Mouse (Mus musculus) natural killer cell, adult 2 months (primary cell): Measurements from ENCODE around the gene Sergef.
A peak's percentile ranks its signal among the peaks of the same experiment; 100 is the strongest.

Experiments used
- DNase-seq, 2 experiments: peaks; one replicate each; pipeline ENCODE4 v3.0.0; 2022; ENCODE audit warnings: low spot score in 2 of 2

Sergef gene

DNA sequence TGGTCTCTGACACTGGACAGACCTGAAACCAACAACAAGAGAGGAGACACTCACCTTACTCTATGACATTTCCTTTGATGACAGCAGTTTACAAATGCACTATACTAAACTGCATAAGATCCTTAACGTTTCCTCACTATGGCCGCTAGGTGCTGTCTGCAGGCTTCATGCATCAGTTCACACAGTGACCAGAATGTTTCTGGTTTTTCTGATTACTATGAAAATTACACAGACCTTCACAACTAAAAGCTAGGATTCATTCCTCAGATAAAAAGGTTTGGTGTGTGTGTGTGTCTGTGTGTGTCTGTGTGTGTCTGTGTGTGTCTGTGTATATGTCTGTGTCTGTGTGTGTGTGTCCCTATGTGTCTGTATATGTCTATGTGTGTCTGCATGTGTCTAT lies 63.7 kb downstream of the Sergef start:
- DNase-seq: no peak

DNA sequence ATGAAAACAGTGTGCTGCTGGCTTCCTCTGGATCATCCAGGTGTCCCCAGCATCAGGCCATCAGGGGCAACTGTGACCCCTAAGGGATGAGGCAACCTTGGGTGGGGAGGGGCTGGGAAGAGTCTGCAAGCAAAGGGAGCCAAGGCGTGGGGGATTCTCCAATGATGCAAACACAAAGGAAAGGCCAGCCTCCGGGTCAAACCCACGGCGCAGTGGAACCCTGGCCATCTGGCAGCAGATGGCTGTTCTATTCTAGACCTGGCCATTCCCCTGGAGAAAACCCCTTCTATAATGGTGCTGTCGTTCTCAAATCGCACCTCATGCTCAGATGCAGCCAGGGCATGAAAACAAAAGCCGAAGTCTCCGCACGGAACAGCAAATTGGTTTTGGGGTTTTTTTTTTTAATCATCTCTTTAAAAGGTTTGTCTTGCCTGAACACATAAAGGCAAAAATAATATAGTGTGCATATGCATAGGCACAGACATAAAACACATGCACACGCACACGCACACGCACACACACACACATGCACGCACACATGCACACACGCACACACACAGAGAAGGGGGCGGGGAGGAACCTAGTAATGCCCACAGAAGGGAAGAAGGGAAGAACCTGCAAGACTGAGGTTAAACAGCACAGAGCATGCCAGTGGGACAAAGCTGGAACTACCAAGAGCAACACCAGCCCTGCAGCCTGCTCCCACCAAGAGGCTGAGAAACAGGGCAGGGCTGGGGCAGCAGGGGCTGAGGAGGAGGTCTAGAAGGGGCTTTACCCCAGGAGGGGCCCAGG lies 66.6 kb downstream of the Sergef start:
- no peak for DNase-seq

DNA sequence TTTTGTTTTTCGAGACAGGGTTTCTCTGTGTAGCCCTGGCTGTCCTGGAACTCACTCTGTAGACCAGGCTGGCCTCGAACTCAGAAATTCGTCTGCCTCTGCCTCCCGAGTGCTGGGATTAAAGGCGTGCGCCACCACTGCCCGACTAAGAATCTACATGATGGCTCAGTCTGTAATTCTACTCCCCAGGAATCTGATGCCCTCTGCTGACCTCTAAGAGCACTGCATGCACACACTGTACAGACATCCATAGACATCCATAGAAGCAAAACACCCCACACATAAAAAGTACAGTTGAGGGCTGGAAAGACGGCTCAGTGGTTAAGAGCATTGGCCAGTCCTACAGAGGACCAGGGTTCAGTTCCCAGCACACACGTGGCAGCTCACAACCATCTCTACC lies 70.1 kb downstream of the Sergef start:
- peak; percentile 10 to 41 for DNase-seq

DNA sequence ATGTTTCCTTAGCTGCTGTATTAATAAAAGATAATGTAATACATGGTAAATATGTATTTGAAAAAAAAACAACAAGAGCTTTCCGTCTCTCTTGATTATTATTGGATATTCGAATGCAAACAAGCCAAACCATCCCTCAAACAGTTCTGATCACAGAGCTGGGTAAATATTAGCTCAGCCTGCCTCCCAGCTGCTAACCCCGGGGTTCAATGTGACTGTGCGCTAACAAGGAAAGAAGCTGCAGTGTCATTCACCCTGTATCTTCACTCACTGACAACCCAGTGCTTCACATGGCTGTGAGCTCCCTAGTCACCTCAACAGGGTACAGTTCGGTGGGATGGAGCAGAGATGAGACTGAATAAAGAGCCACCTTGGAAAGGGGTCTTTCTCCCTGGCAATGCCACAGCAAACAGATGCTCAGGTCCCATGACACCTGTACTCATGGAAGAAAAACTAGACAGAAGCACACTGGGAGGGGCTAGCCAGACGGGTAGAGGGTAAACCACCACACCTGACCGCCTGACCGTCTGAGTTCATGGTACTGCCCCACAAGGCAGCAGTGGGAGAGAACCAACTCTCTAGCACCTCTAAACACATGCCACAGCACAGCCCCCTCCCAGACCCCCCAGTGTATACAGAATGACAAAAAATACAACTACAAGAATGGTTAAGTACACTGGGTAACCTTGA lies 73.1 kb downstream of the Sergef start:
- DNase-seq: no peak

DNA sequence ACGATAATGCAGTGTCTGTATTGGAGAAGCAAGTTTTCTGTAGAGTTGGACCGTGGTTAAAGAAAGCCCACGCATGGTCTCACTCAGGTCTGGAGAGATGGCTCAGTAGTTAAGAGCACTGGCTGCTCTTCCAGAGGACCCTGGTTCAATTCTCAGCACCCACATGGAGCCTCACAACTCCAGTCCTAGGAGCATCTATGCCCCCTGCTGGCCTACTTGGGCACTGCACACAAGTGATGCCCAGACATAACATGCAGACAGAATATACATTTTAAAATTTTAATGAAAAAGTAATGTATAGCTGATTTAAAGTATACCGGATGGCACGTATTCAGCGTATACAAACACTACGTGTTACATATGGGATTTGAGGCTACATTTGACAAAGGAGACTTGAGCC lies 74.2 kb downstream of the Sergef start:
- no peak for DNase-seq

DNA sequence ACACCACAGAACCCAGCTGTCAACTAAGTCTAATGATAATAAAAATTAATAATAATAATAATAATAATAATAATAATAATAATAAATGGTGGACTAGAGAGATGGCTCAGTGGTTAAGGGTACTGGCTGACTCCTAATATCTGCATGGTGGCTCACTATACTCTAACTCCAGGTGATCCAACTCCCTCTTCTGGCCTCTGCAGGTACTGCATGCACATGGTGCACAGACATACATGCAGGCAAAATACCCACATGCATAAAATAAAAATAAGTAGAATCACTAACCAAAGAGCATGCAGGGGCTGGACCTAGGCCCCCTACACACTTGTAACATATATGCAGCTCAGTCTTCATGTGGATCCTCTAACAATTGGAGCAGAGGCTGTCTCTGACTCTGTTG lies 75.8 kb downstream of the Sergef start:
- DNase-seq: no peak

DNA sequence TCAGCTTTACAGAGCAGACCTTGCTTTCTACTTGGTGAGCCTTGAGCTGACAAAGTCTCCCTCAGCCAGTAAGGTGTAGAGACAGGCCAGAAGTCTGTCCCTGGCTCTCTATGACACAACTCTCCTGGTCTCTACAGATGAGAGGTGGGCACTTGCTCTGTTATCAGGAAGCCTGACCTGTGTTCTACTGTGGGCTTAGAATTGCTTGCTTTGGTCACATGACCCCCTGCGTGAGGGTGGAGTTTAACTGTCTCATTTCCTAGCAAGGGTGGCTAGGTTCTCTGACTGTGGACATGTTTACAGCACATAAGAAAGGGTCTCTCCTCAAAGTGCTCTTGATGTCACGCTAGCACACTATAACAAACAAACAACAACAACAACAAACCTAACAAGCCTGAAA lies 79.5 kb downstream of the Sergef start:
- DNase-seq: no peak

DNA sequence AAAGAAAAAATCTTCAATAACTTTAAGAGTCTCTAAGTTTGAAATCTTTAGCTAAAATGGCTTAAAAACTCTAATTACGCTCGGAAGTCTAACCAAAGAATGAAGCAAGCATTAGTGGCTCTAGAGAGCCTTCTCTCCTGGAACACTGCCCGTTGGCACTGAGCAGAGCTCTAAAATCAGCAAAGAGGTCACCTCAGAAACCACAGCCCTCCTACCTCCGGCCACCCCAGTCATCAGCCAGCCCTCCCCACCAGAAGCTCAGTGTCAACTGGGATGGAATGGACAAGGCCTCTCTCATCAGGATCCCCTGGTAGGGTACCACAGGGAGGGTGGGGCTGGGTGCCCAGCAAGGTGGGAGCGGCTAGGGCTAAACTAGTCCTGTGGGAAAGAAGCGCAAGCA lies 80.0 kb downstream of the Sergef start:
- DNase-seq: no peak

DNA sequence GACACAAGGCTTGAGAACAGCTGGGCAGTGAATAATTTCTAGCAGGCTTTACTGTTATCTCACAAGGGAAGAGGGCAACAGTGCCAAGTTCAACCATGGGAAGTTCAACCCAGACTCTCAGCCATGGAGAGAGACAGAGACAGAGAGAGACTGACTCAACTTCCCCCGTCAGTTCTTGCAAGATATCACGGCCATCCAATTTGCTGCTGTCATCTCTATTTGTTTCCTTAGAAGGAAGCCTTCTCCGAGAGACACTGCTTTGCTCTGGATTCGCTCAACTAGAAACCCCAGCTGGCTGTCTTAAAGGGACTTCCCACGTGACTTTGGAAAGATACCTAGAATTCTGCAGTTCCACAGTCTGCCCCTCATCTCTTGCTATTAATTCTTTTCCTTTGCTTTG lies 80.6 kb downstream of the Sergef start:
- no peak for DNase-seq

DNA sequence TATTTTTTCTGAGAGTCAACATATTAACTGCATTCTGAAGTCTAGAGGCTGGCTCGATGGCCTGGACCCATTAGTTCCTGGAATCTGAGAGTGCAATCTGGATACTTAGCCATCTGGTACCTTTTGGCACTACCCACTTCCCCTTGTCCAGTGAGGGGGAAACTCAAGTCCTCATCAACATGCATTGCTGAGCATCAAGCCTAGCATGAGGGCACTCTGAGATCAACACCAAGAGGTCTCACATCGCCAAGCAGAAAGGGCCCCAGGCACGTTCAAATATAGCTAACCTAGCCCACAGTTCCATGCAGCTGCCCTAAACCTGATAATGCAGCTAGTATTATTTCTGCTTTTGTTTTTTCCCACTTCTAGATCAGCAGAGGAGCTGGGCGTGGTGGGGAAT lies 81.6 kb downstream of the Sergef start:
- no peak for DNase-seq

DNA sequence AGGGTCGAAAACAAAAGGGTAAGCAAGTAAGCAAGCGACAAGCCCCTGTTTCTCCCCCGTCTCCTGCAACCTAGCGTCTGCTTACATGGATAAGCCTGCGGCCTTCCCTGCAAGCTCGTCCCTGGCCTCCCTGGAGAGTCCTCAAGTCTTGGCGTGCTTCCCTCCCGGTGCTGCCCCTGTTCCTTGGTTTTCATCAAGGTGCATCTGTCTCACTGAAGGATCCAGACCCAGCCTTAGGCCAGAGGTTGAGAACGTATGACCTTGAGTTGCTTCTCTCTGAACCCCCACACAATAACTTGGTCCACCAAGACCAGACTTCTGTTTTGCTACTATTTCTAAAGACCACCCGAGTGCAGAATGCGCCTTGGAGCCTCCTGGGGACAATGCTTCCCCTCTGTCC lies 82.2 kb downstream of the Sergef start:
- DNase-seq: no peak

DNA sequence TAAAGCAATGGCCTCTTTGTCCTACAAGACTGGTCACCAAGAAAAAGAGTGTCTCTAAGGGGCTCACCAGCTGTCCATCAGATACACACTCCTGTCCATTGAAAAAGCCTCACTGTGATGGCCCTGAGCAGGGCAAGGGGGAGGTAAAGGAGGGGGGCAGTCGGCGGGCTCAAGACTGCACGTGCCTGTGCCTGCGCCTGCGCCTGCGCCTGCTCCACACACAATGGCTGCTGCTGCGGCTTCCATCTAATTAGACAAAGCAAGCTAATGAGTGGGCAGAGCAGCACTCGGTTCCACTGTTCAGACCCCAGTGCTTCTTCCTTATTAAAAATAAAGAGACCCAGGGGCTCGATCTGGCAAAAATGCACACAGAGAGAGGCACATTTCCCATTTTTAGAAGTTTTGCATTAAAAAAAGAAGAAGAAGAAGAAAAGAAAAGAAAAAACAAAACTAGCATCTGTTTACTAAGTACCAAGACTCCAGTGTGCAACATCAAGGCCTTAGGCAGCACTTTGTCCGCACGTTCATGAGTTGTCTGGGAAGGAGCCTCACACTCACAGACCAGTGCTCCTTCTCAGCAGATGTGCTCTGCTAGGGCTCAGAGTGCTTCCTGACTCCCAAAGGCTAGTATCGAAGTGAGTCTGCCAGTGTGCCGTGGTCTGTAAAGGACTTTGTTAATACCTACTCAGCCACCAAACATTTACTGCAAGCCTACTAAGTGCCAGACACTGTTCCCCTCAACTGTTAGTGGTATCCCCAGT lies 83.1 kb downstream of the Sergef start:
- DNase-seq: no peak

DNA sequence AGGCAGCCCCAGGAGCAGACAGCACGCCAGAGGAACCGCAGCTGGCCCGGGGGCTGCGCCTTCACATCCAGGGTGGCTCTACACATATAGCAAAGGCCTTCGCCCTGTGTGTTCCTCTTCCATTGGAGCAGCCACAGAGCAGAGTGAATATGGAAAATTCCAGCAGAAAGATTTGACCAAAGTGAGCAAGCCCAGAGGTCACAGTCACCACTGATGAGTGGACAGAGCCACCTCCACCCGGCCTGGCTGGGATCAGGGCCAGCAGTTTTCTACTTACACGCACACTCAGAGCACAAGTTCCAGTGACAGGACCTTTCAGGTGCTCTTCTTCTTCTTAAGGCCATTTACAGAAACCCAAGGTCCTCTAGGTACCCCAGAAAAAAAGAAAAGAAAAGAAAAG lies 83.9 kb downstream of the Sergef start:
- no peak for DNase-seq

DNA sequence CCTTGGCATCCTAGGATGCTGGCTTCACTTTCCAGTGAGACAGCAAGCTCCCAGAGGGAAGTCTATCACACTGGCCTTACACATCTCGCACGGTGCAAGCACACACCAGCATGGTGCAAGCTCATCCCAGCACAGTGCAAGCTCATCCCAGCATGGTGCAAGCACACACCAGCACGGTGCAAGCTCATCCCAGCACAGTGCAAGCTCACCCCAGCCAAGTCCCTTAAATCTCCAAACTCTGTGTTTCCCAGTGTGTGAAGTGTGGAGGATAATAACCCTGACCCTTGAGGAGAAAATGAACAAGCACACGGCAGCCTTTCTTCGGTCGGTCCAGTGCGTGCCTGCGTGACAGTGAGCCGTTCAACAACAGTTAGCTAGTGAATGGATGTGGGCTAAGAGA lies 84.8 kb downstream of the Sergef start:
- no peak for DNase-seq

DNA sequence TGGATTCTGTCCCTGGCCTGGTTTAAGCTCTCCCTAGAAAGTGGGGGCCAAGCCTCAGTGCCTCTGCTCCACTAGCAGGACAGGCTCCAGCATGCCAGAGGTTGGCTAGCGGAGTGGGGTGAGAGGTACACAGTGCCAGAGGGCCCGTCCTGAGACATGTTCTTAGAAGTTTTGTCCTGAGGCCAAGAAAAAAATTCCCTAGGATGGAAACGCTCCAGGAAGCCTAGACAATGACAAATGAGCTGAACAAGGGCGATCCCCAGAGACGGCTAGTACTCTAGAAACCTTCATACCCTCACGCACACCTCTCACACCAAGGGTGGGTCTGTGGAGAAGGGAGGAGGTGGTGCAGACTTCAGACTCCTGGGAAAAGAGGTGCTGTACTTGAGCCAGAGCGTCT lies 85.6 kb downstream of the Sergef start:
- DNase-seq: no peak

DNA sequence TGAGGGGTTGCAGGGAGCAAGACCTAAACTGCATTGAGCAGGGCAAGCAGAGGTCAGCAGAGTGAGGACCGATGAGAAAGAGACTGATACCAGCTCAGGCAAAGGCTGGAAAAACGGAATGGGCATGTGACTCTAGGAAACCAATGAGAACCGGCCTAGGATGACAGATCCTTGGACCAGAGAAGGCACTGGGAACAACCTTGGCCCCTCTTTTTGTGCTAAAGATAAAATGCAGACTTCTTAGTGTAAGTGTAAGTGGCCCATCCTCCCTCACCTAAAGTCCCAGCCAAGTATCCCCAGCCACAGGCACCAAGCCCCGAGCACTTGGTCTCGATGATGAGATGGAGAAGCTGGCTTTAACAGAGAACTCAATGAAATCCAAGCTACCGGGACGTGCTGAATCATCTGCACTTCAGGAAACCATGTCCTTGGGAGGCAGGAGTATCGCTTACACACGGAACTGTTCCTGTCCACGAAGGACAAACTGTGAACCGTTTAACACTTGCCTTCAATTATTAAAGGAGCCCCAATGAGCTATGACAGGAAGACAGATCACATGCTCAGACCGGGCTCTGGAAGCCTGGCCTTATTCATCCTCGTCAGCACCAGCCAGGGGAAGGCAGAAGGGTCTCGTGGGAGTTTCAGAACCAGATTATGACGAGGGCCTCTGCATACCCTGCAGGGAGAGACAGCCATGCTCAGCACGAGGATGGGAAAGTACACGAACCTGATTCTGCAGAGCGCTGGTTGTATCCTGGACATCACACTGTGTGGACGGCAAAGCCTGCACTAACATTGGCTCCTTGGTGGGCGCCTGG lies 87.5 kb downstream of the Sergef start:
- DNase-seq: no peak

DNA sequence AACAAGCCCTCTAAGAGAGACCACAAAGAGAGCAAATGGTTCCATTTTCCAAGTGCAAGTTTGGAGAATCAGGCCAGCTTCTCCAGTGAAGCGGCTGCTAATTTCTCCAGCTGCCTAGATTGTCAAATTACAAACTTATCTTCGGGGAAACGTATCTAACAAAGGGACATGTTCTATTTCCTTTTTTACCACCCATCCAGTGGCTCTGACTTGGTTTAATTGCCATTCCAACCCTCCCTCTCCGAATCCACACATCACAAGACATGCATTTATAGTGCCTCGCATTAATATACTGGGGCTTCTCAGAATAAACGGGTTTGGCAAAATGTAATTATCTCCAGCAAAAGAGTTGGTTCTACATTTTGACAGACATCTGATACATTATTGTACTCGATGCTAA lies 88.4 kb downstream of the Sergef start:
- no peak for DNase-seq

DNA sequence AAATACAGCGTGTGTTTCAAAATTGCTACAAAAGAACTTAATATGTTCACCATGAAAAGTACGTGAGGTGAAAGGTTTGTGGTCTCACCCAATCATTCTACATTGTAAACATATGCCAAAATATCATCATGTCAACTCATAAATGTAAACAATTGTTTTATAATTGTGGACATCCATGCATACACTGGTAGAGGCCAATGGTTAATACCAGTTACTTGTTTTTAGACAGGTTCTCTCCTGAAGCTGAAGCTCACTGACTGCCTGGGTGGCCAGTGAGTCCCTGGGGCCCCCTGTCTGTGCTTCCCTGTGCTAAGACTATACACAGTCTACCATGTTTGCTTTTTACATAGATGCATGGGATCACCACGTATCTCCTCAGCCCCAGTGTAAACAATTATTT lies 91.5 kb downstream of the Sergef start:
- DNase-seq: no peak

DNA sequence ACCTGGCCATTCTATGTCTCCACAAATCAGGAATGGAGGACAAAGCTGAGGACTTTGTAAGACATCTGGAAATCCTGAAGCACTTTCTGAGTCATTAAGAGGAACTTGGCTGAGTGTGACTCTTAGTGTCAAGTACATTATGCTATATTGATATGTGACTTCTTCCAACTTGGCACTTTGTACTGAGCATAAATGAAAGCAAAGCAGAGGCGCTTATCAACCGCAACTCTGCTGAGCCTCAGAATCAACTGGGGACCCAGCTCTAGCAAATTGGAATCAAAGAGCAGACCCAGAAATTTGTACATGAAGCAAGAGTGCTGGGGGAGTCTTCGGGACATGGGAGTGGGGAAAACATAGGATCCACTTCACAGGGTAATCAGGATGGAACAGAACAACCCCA lies 92.0 kb downstream of the Sergef start:
- no peak for DNase-seq

DNA sequence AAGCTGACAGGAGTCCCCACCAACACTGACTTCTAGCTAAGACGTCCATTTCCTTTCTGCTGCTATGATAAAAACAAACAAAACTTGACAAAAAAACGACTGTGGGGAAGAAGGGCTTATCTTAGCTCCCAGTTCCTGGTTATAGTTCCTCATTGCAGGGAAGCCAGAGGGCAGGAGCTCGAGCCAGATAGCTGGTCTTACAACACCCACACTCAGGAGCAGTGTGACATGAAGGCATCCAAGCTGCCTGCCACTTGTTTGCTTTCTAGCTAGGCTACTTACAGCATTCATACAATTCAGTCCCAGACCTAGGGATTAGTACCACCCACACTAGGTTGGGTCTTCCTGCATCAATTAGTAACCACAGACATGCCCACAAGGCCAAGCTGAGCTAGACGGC lies 93.1 kb downstream of the Sergef start:
- DNase-seq: no peak

DNA sequence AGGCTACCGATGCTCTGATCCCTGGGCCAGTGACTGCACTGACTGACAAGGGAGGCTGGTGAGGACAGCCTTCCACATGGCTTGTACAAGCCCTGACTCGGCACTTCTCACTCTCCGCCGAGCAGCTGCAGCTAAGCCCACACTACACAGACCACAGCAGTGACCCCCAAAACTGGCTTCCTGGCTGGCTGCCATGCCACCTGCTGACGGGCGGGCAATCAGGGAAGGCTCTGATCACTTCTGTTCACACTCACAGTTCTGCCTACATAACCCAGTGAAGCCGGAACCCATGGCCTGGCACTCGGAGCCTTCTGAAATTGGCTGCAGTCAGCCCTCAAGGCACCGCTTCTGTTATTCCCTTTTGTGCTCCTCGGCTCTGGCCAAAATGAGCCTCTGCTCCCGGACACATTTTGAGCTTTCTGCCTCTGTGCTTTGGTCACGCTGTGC lies 95.4 kb downstream of the Sergef start:
- DNase-seq: no peak

DNA sequence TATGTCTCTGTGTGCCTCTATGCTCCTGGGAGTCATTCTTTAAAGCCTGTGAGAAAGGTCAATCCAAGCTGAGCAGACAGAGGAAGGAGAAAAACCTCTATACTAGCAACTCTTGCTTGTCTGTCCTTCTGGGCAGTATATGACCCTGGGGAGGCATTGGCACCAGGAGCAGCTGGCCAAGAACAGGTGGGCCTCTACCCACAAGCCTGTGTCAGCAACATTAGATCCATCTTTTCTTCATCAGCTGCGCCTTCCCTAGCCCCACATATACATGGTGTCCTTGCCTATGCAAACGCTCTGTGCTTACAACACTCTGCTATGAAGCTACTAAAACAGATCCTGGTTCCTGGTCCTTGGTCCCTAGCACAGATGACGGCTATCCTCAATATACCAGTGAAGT lies 97.5 kb downstream of the Sergef start:
- no peak for DNase-seq
